Mouse (Mus musculus) megakaryocyte progenitor cell, adult 5-6 weeks (primary cell): ENCODE results near the gene Gm26602. TPM values are rescaled to one million over a fixed set of nuclear protein-coding genes. Genes with fewer than 3 reads are reported as not detected.

Experiments
- ATAC-seq: replicated peaks from 2 replicates; pipeline ENCODE4 v1.8.0; 2016; ENCODE audit warnings: mild to moderate bottlenecking, moderate TSS enrichment, inconsistent platforms; ENCODE audit not compliant: poor library complexity
- total RNA-seq, 2 experiments: library from RNA; stranded (forward) in 1 of 2; stranded (reverse) in 1 of 2; fragments of 157-497, 149-512 nt in 1 of 2; fragments of 200-1000 nt in 1 of 2; gene quantifications; 2 replicates each; pipeline versions ENCODE4 v1.2.3 to v1.2.4; 2015 to 2017

The Gm26602 gene
- total RNA-seq, 2 experiments from 2014 or later: not detected

GRCm38 (mm10) chr10:79916081-79916480, 5.4 kb downstream of the Gm26602 start:
- no peak for ATAC-seq

GRCm38 (mm10) chr10:79916808-79917531, 6.3 kb downstream of the Gm26602 start, which contains the start of gene Kiss1r:
Gene Kiss1r (plus strand): TSS chr10:79916971.
- ATAC-seq: peak; percentile 59

GRCm38 (mm10) chr10:79917532-79918100, 7.0 kb downstream of the Gm26602 start:
- ATAC-seq: no peak

- no peak for ATAC-seq
These were observed 7.8 kb downstream of the Gm26602 start for GRCm38 (mm10) chr10:79918231-79919078.

- ATAC-seq: no peak
These were observed 8.7 kb downstream of the Gm26602 start for GRCm38 (mm10) chr10:79919251-79919849.

GRCm38 (mm10) chr10:79920056-79920890, 9.6 kb downstream of the Gm26602 start:
- no peak for ATAC-seq

- no peak for ATAC-seq
These were observed 10.4 kb downstream of the Gm26602 start, which contains the start of gene R3hdm4 for GRCm38 (mm10) chr10:79920958-79921535. Gene R3hdm4 (minus strand): TSS chr10:79921208.

- ATAC-seq: no peak
These were observed 10.9 kb downstream of the Gm26602 start for GRCm38 (mm10) chr10:79921572-79921971.

GRCm38 (mm10) chr10:79924998-79925784, 14.5 kb downstream of the Gm26602 start:
- peak; percentile 60 for ATAC-seq

GRCm38 (mm10) chr10:79925785-79926490, 15.3 kb downstream of the Gm26602 start:
- ATAC-seq: no peak

GRCm38 (mm10) chr10:79926491-79927323, 16.1 kb downstream of the Gm26602 start, which contains the start of gene Arid3a:
Gene Arid3a (plus strand): TSS chr10:79927043.
- ATAC-seq: peak; percentile 73

GRCm38 (mm10) chr10:79927324-79928029, 16.8 kb downstream of the Gm26602 start:
- ATAC-seq: peak; percentile 23; the same call in 1 of the 2 replicates

GRCm38 (mm10) chr10:79928030-79928694, 17.5 kb downstream of the Gm26602 start:
- ATAC-seq: peak; percentile 12; the same call in 1 of the 2 replicates

GRCm38 (mm10) chr10:79928907-79929701, 18.4 kb downstream of the Gm26602 start:
- no peak for ATAC-seq
